Mouse (Mus musculus): Measurements from ENCODE around the gene Dohh.

Gene Dohh

DNA sequence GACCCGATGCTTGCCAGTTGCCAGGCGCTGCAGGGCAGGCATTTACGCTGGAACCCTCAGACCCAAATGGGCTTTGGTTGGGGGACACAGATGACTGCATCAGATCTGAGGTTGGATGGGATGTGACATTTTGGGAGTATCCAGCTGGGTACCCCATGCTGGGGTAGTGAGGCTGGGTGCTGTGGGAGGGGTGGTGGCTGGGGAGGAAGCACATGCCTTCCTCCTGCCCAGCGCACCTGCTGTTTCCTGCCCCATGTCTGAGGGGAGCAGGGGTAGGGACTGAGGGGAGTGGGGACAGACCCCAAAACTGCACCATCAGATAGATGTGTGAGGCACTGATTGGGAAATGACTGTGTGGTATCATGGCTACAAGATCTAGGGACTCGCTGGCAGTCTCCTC is 12.5 kb downstream of the Dohh start:
- in situ Hi-C loops (cut with MboI; ENCODE audit: low pct_unique_long_range_greater_than_20kb in 1 of 2, low sequenced_read_pairs in 2 of 2, unreplicated experiment in 1 of 2), result loop anchor here (5.0 kb wide), 2 partner anchors 56 to 131 kb away; no protein-coding TSS in a partner anchor

DNA sequence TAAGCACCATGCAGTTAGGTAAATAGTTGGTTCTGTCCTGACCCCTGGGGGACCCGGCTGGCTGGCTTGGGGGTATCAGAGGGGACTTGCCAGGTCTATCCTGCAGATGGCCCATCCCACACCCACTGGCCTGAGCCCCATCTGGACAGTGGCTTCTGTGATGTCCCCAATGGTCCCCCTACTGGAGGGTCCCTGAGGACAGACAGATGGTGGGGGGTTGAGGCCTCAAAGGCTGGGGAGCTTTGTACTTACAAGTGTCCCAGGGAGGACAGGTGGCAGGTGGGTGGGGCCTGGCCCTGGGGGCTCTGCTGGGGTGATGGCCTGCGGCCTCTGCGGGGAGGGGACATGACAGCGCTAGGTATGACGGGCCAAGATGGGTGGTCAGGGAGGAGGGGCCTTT is 15.1 kb downstream of the Dohh start:
- in situ Hi-C loops (cut with MboI; ENCODE audit: low pct_unique_long_range_greater_than_20kb in 1 of 2, low sequenced_read_pairs in 2 of 2, unreplicated experiment in 1 of 2), result loop anchor here (5.0 kb wide), 2 partner anchors 53 to 128 kb away; no protein-coding TSS in a partner anchor

DNA sequence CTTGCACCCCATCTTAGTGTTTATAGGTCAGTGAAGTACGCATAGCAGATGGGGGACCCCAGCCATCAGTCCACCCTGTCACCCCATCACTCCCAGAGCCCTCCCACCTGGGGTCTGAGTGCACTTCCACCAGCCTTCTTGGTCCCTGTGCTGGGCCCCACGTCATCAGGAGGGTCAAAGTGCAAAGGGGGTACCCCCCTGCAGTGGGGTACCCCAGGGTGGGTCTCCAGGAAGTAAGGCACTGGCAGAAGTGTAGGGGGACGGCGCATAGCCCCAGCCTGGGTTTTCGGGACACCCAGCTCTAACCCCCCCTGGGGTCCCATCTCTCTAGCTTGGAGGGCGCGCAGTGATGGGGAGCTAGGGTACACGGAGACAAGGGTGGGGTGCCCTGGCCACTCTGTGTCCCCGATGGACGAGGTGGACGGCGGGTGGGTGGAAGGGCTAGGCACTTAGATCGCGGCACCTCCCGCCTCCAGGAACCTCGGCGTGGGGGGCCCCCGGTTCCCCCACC is 15.6 kb downstream of the Dohh start:
- in situ Hi-C loops (cut with MboI; ENCODE audit: low pct_unique_long_range_greater_than_20kb in 1 of 2, low sequenced_read_pairs in 2 of 2, unreplicated experiment in 1 of 2), result loop anchor here (5.0 kb wide), 2 partner anchors 52 to 127 kb away; no protein-coding TSS in a partner anchor

DNA sequence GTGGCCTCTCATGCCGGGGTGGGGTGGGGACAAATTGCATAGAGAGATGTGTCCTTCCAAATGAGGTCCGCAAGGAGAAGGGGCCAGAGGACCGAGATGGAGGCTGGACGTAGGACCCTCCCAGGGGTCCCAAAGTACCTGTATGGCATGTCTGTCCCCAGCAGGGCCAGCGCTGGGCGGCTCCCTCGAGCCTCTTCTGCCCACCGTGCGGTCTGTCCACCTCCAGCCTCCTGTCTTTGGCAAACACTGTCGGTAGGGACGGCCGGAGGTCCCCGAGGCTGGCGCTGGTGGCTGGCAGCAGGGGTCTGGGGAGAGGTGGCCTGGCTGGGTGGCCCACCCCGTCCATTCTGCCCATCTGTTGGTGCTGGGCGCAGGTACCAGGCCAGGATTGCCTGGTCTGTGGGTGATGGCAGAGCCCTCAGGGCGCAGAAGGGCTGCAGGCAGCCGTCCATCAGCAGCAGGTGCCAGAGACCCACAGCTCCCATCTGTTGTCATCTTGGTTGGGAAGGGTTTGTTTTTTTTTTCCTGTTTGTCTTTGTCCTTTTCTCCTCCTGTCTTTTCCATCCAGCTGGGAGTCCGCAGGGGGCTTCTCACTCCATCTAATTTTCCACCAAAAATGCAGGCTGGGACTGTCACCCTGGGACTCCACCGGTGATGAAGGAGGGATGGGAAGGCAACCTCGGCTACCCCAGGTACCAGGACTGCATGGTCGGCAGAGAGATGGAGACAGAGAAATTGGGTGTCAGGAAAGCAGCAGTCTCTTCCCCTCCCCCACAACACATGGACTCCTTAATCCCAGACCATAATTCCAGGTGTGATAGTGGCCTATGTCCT is 16.4 kb downstream of the Dohh start:
- in situ Hi-C loops (cut with MboI; ENCODE audit: low pct_unique_long_range_greater_than_20kb in 1 of 2, low sequenced_read_pairs in 2 of 2, unreplicated experiment in 1 of 2), result no loop called here

DNA sequence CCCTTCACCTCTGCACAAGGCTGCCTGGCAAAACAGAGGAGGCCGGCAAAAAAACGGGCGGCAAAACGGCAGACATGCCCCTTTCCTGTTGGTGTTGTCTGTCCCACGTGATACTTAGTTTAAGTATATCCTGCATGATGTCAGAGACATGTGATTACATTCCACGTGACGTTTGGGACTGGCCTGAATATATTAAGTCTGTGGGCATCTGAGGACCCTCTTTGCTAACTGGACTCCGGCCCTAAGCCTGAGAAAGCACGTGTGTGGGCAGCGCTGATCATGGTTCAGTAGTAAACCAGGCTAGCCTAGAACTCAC is 16.9 kb downstream of the Dohh start:
- in situ Hi-C loops (cut with MboI; ENCODE audit: low pct_unique_long_range_greater_than_20kb in 1 of 2, low sequenced_read_pairs in 2 of 2, unreplicated experiment in 1 of 2), result no loop called here

DNA sequence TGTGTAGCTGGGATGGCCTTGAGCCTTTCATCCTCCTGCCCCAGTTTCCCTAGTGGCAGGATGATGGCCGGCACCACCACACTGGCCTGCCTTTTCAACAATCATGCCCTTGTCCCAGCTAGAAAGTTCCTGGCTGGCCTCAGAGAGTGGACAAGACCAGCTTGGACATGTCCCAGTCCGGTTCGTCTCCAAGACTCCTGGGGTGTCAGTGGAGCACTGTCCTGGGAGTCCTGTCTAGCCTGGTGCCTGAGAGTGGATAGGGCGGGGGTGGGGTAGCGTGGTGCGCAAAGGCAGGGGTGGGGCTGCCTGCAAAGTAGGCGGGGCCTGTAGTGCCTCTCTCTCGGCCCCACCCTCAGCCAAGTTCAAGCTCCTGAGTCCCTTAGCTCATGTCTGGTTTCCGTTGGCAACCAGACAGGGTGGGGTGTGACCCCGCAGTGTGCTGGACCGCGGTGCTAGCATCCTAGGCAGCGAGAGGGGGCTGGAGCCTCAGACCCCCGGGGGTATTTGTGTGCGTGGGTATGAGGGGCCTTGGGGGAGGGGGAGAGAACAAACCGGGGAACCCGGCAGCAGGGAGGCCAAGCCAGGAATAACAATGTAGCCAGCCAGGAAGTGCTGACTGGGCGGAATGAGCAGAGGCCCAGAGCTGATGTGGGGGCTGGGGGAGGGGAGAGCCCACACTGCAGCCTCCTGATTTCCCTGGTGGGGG is 17.4 kb downstream of the Dohh start:
- in situ Hi-C loops (cut with MboI; ENCODE audit: low pct_unique_long_range_greater_than_20kb in 1 of 2, low sequenced_read_pairs in 2 of 2, unreplicated experiment in 1 of 2), result no loop called here

DNA sequence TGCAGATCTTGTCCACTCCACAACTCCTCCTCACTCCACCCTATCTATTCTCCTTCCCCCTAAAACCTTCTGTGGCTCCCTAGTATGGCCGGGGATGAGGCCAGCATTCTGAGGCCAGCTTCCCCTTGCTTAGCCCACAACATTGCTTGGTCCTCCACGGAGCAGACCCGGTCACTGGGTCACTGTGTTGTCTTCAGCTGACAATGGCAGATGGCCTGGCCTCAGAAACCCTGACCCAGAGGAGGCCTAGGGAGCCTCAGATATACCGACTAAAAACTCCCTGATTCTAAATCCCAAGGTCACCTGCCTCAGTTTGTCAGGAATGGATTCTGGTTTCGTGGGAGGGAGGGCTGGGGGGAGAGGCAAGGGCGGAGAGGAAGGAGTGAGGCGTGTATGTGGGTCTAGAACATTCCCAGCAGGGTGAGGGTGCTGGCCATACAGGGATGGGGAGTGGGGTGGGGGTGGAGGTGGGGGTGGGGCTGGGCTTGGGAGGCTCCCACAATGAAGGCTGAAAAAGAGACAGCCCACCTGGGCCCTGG is 18.1 kb downstream of the Dohh start:
- in situ Hi-C loops (cut with MboI; ENCODE audit: low pct_unique_long_range_greater_than_20kb in 1 of 2, low sequenced_read_pairs in 2 of 2, unreplicated experiment in 1 of 2), result no loop called here

DNA sequence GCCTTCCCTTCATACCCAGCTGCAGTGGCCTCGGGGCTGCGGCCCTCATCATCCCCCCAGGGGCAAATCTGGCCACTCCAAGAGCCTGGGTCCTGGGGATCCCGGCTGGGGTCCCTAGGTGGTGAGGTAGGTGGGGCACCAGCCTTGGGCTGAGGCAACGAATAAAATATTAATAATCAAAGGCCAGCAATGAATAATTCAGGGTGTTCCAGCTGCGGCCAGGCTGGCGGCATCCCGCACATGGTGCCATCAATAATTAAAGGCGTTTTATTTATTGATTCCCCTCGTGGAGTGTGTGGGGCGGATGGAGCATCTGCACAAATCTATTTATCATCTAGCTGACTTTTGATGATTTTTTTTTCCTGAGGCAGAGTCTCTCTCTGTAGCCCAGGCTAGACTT is 19.3 kb downstream of the Dohh start:
- in situ Hi-C loops (cut with MboI; ENCODE audit: low pct_unique_long_range_greater_than_20kb in 1 of 2, low sequenced_read_pairs in 2 of 2, unreplicated experiment in 1 of 2), result no loop called here

DNA sequence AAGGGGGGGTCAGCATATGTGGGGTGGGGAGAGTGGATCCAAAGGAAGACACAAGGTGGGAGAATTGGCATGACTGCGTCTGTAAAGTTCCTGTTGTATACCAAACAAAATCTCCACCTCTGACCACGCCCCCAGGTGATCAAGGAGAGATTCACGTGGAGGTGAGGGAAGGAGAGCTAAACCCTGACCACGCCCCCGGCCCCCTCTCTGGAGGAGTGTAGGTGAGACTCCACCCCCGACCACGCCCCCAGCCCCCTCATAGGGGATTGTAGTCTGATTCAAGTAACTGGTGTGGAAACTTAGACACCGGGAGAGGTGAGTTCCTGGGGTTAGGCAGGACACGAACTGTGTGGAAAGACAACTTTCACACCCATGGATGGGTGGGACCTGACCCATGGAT is 19.9 kb downstream of the Dohh start:
- in situ Hi-C loops (cut with MboI; ENCODE audit: low pct_unique_long_range_greater_than_20kb in 1 of 2, low sequenced_read_pairs in 2 of 2, unreplicated experiment in 1 of 2), result no loop called here

DNA sequence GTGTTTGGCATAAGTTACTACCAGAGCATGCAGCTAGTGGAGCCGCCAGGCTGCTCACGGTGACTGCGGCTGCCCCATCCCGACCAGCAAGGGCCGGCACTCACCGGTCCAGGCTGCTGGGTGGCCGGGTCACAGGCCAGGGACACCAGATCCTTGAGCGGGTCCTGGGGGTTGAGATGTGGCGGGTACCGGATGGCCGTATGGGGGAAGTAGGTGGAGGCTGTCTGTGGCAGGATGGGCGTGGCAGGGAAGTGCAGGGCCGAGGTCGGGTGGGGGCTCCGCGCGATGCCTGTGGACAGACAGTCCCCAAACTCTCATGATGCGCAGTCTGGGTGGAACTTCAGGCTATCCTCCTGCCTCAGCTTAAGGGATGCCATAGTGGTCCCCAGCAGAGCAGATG is 20.5 kb downstream of the Dohh start:
- in situ Hi-C loops (cut with MboI; ENCODE audit: low pct_unique_long_range_greater_than_20kb in 1 of 2, low sequenced_read_pairs in 2 of 2, unreplicated experiment in 1 of 2), result no loop called here

DNA sequence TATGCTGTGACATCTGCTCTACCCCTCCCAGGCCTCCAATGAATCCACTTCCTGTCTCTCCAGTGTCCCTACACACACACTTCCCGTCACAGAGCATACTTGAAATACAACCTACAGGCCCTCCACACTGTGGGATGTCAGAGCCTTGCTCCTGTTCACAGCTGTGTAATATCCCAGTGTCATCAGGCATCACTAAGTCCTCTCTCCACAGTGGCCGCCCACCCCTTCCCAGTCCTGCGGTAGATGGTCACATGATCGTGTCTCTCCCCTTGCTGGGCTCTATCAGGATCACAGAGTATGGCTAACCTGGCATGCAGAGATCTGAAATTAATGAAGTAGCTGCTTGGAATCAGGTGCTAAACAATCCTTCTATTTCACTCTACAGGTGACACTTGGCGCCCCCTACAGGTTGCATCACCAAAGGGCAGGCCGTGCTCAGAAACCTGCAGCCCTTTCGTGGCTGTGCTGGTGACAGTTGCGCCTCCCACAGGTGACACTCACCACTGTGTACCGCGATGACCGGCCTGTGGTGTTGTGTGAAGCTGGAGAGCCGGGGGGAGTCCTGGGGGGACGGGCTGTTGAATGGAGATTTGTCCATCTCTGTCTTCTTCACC is 21.5 kb downstream of the Dohh start:
- in situ Hi-C loops (cut with MboI; ENCODE audit: low pct_unique_long_range_greater_than_20kb in 1 of 2, low sequenced_read_pairs in 2 of 2, unreplicated experiment in 1 of 2), result no loop called here

DNA sequence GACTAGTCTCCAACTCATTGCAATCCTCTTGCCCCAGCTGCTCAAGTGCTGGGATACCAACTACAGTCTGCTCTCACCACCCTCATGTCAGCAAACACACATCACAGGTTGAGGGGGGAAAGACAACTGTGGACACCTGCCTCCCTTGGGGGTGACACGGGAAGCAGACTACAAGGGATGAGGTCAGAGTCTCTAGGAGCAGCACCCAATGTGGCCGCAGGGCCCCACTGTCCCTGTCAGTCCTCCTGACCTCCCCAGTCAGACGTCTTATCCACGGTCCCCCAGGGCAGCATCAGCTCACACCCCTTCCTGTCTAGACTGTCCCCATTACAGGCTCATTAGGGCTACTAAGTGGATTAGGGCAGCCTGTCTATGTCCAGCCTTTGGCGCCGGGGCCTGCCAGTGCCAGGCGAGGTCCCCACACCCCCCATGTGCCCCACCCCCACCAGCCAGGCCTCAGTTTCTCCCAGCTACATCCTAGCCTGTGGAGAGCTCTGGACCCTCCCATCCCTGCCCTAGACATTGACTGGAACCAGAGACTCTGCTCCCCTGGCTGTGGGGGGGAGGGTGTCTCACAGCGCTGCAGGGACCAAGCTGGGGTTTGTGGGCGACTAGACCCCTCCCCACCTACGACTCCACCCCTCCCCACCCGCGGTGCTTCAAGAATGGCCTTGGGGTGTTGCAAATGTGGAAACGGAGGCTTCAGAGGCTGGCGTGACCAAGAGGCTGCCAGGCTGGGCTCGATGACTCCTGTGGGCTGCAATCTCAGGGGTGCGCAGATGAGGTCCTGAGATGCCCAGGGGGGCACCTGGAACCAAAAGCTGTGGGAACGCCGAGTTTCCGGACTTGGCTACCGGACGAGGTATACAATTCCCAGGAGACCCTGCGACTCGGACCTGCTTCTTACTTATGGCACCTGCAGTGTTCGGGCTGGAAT is 22.5 kb downstream of the Dohh start:
- in situ Hi-C loops (cut with MboI; ENCODE audit: low pct_unique_long_range_greater_than_20kb in 1 of 2, low sequenced_read_pairs in 2 of 2, unreplicated experiment in 1 of 2), result no loop called here

DNA sequence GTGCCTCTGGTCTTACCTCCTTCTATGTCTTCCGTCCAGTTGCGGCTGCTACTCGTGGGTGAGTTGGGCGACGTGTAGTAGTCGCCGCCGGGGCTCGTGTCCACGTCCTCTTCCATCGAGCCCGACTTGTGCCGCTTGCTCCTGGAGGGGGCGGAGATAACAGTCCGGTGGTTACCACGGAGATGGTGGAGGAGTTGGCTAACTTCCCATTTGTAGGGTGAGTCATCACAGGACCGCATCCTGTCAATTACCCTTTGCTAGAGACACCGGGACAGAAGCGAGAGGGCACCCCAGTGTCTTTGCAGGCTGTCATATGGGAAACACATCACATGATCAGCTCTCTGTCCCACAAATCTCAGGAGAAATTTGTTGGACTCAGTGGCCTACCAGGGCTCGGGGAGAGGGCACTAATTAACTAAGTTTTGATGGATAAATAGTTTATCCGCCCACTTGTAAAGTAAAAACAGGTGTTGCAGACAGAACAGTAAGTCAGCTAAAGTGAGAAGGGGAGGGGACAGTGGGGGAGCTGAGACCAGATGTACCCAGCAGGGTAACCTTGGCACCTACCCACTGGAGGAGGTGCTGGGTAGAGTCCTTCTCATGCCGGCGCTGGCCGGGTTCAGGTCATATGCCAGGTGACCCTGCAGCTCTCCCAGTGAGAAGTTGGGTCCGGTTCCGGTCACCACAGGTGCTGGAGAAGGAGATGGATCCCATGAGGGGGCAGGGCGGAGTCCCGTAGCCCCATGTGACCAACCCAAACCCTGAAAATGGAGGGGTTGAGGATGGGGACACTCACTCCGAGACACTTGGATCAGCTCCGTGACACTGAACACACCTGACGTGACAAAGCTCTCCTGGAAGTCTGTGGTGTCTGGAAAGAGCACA is 23.6 kb downstream of the Dohh start:
- in situ Hi-C loops (cut with MboI; ENCODE audit: low pct_unique_long_range_greater_than_20kb in 1 of 2, low sequenced_read_pairs in 2 of 2, unreplicated experiment in 1 of 2), result no loop called here

DNA sequence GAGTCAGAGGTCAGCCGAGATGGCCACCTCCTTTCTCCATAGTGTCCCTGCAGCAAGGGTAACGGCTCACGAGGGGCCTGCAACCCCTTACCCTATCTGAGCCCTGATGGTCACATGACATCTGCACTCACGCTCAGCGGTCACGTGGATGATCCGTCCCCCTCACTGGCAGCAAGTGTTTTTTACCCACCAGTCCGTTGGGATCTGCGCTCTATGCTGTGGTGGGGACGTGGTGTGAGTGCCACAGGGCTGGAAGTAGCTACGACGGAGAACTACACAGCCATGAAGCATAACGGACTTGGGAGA is 24.1 kb downstream of the Dohh start:
- in situ Hi-C loops (cut with MboI; ENCODE audit: low pct_unique_long_range_greater_than_20kb in 1 of 2, low sequenced_read_pairs in 2 of 2, unreplicated experiment in 1 of 2), result no loop called here

DNA sequence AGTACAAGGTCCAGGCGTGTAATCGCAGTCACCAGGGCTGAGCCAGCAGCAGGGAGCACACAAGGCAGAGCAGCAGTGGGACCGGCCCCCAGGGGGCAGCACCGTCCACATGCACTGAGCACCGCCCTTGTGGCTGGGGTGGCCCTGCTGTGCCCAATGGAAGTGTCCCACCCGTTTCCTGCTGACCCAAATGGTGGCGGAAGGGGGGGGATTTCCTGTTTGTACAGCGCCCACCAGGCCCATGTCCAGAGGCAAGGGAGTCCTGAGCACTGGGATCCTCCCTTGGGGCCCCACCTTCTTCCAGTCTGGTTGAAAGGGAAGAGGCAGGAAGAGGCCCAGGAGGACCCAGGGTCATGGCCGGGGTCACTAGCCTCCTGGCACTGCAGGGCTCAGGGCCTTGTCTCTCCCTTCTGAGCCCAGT is 24.7 kb downstream of the Dohh start:
- in situ Hi-C loops (cut with MboI; ENCODE audit: low pct_unique_long_range_greater_than_20kb in 1 of 2, low sequenced_read_pairs in 2 of 2, unreplicated experiment in 1 of 2), result no loop called here

DNA sequence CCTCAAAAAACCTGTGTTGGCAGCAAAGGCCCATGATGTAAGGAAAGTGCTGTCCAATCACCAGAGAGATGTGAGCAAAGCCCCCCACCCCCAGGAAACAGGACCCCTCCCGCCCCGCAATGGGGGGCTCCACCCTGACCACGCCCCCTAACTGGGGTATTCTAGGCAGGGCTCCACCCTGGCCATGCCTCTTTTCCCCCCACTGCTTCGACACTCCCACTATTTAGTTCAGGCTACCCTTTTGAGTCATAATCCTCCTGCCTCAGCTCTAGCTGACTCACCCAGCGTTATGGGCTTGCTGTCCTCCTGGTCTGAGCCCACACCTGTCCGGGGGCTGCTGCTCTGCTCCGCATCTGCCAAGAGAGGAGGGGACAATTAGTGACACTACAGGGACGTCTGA is 25.1 kb downstream of the Dohh start:
- in situ Hi-C loops (cut with MboI; ENCODE audit: low pct_unique_long_range_greater_than_20kb in 1 of 2, low sequenced_read_pairs in 2 of 2, unreplicated experiment in 1 of 2), result no loop called here

DNA sequence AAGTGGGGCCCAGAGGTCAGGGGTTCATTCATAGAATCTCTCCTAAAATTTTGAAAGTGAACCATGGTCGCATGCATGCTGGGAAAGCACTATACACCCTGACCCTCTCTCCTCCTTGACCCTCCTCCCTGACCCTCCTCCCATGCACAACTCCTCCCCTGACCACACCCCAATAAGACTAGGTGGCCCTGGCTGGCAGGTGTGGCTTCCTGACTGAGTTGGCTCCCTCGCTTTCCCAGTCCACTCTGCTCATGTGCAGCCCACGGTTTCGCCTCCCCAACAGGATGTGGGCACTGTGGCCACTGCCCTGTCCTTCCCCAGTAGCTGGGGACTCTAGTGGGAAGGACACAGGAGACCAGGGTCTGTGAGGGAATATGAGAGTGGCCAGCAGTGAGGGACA is 26.1 kb downstream of the Dohh start:
- in situ Hi-C loops (cut with MboI; ENCODE audit: low pct_unique_long_range_greater_than_20kb in 1 of 2, low sequenced_read_pairs in 2 of 2, unreplicated experiment in 1 of 2), result no loop called here
